Mouse (Mus musculus) megakaryocyte, adult 5-6 weeks (primary cell): ENCODE measurements around the gene Plpp6. TPM values are rescaled to one million over a fixed set of nuclear protein-coding genes. Genes with fewer than 3 reads are reported as not detected.
A peak's percentile ranks its signal among the peaks of the same experiment; 100 is the strongest.
"Not testable (repeated sequence)": the region's sequence is repeated elsewhere in the genome, so short reads cannot be mapped to it uniquely, and the experiment has no call there.

Experiments
- ATAC-seq: 2 replicates; pipeline ENCODE4 v1.8.0; 2016; ENCODE audit warnings: mild to moderate bottlenecking, inconsistent platforms; ENCODE audit not compliant: poor library complexity, severe bottlenecking
- total RNA-seq, 2 experiments: library from RNA; stranded (forward) in 1 of 2; stranded (reverse) in 1 of 2; fragments of 153-499, 151-499 nt in 1 of 2; fragments of 221-1000, 200-1000 nt in 1 of 2; gene quantifications; 2 replicates each; pipeline versions ENCODE4 v1.2.3 to v1.2.4; 2015 to 2017

Plpp6 gene
- total RNA-seq, 2 experiments from 2014 or later, result 7.2 to 16.1 TPM

DNA sequence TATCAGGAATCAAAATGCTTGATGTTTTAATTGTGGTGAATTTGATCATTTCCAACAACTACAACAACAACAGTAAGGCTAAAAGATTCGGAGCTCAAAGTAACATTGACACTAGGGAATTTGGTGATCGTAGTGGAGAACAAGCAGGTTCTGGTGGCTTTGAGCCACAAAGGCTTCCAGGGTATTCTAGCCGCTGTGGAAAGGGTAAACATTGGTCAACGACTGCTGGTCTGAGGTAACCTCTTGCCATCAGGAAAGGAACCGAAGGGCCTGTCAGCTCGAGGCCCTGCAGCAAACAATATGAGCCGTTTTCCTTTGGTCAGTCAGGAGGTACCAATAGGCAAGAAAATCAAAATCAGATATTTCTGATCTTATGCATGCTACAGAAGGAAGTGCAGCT lies 18.9 kb downstream of the Plpp6 start:
- ATAC-seq, result no peak

DNA sequence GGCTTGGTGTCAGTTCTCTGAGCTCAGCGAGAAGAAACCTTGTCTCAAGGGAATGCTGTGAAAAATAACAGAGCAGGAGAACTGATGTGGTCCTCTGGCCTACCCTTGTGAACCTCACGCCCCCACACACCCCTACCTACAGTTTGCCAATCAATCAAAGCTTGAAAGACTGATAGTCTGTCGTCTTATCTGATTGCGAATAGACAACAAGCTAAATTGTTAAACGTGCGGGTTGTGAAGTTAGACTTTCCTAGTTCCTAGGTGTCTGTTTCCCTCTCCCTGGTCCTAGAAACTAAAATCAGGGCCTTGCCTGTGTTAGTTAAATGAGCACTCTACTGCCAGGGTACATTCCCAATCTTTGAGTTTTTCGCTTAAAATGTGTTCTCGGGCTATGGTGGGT lies 25.8 kb downstream of the Plpp6 start:
- no peak for ATAC-seq

DNA sequence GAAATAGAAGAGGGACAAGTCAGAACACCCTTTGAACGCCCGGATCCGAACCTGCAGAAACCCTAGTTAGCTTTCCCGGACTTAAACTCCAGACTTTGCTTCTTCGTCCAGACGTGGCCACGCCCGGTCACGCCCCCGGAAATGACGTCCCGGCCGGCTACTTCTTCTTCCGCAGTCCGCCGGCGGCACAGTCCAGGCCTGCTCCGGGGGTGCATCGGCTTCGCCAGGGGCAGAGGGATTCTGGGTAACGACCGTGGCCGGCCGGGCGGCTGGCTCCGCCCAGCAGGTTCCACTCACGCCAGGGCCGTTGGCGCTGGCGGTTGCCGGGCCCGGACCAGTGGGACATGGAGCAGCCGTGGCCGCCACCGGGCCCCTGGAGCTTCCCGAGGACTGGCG lies 26.4 kb downstream of the Plpp6 start, which contains the start of gene Cdc37l1:
Gene Cdc37l1, plus strand, starts transcription at position 159 of the 396 bp plus-strand sequence.
- peak; percentile 99 for ATAC-seq

DNA sequence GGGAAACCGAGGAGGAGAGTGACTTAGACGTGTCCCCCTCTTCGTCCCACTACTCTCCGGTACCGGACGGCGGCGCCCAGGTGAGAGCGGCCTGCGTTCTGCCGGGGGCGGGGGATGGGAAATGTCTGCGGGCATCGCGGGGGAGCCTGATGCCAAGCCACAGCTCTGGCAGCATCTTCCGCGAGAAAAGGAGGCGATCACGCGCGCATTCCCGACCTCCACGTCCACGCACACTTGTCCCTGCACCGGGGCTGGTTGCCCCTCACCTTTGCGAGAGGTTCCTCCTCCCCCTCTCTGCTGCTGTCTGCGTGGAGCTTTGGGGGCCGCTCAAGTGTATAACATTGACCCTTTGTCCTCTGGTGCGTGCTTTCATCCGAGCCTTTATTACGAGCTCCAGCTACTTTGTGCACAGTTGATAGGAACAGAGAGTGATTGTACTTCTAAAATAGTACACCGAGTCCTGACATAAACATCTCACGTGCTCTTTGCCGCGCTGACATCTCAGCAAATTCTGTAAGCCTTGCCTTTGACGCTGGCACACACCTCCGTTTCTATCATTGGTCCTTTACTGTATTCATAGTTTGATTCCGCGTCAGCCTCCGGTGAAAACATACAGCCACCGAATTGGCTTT lies 27.0 kb downstream of the Plpp6 start:
- ATAC-seq, result peak; percentile 25

DNA sequence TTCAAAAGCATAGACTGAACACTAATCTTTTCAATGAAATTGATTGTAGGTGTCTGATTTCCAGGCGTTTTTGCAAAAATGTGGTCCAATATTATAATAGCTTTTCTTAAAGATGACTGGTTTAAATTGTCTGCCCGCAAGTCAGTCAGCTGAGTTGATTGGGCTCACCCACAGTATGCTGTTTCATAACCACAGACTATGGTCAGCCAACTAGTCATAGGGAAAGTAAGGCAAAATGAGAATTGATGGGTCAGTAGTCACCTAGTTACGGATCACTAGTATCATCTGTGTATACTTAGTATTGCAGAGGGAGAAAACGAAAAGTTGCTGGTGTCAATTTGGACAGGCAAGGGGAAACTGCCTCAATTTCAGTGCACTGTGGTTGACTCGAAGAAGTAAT lies 27.6 kb downstream of the Plpp6 start:
- ATAC-seq, result no peak

DNA sequence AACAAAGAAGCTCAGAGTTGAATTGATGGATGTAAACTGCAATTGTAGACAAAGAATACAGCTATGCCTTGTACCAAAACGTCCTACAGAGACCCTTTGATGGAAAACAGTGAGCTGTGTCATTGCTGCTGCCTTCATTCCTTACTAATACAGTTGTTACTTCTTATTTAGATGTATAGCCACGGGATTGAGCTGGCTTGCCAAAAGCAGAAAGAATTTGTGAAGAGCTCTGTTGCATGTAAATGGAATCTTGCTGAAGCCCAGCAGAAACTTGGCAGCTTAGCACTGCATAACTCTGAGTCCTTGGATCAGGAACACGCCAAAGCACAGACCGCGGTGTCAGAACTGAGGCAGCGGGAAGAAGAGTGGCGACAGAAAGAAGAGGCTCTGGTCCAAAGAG lies 31.1 kb downstream of the Plpp6 start:
- ATAC-seq, result no peak

DNA sequence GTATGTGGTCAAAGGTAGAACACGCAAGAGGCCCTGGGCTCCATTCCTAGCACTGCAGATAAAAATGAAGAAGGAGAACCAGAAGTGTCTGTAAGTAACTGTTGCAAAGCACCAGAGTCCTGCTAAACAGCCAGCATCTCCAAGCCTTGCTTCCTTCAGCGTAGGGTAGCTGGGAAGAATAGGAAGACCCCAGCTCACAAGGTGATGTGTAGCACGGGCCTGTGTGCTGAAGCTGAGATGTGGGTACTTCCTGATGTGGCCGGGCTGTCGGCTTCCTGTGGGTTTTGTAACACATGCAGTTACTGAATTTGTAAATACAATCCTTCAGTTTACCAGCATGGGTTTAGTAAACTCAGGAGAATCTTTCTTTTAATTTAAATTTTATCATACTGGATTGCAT lies 31.6 kb downstream of the Plpp6 start:
- peak; percentile 46; the same call in 1 of the 2 replicates for ATAC-seq

DNA sequence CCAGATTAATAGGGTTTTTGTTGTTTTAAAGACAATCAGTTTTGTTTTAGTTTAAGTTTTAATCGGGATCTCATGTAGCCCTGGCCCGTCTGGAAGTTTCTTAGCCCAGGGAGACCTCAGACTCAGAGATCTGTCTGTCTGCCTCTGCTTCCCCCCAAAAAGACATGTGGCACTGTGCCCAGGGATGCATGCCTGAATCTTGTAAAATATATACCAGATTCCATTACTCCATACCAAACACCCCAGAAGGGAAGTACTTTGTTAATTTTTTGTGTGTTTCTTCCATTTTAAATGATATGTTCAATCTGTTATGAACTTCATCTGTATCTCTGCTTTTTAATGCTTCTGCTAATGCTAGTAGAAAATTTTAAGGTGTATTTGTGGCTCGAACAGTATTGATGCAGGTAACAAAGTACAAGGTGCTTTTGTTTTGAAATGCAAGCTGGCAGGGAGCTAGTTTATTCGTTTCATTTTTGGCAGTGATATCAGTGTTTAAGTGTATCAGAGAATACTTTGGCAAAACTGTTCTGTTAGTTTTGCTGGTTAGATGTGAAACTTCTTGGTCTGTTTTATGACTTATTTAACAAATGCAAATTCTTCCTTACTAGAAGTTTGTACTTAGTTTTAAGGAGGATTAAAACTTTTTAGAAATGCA lies 34.4 kb downstream of the Plpp6 start:
- ATAC-seq, result no peak

DNA sequence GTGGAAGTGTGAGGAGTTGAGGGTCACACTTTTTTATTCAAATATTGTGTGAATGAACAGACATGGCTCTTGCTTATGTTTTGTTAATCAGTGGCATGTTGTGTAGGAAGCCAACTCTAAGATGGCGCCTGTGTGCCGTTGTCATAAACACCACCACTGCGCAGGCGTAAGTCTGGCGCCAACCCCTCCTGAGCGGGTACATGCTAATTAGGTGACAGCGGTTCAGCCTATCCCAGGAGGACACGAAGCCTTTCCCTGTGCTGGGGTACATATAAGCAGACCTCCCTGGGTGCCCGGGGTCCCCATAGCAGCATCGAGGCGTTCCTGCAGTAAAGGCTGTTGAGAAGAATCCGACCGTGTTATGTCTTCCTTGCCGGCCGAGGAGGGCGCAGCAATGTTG lies 36.6 kb downstream of the Plpp6 start:
- ATAC-seq, result not testable (repeated sequence)

DNA sequence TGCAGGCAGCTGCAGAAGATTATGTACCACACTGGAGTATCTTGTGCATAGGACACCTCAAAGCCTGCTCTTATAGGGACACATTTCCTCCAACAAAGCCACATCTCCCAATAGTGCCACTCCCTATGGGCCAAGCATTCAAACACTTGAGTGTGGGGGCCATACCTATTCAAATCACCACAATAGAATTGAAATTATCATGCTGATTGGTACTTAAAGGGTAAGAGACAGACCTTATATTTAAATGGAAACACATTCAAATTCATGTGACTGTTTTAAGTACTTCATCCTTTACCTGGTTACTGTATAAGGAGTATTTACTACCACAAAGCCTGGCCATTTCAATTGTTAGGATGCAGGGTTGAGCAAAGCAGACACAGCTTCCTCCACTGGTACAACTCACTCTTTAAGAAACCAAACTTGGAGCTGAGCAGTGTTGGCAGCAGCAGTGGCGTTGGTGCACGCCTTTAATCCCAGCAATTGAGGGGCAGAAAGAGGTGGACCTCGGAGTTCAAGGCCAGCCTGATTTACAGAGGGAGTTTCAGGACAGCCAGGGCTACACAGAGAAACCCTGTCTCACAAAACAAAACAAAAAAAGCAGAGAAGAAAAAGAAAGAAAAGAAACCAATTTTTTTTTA lies 44.4 kb downstream of the Plpp6 start:
- ATAC-seq, result no peak

DNA sequence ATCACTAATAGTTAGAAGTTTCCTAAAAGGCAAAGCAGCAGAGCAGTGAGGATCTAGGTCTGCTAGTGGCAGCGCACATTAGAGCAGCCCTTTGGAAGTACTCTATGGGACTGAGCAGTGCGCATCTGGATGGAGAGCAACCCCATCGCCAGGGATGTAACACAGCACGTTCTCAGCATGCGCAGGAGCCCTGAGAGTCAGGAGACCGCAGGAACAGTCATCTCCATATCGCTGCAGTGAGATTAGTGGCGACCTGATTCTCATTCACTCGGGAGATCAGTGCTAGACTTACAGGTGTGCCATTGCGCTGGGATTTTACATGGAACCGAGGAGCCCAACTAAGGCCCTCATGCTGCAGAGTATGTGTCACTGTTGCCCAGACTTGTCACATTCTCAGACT lies 45.3 kb downstream of the Plpp6 start:
- ATAC-seq, result no peak

DNA sequence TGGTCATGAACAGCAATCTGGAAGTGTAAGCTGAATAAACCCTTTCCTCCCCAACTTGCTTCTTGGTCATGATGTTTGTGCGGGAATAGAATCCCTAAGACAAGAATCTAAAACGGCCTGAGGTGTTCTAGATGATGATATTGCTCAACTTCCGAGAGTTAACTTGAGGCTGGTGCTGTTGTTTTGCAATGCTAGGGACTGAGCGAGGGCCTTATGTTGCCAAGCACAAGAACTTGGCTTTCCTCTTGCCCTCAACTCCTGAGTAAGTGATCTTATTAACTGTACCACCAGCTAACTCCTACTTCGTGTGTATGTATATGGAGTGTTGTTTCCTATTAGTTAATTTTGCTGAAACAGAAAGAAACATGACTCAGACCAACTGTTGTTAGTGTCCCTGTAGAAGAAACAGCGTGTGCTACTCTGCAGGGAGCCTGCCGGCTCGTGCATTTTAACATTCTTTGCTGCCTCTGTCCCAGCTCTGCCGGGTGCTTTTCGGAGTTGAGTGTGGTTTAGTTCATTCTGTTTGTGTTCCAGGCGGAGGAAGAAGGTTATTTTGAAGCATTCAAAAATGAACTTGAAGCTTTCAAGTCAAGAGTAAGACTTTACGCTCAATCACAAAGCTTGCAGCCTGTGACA lies 47.7 kb downstream of the Plpp6 start:
- ATAC-seq, result no peak

DNA sequence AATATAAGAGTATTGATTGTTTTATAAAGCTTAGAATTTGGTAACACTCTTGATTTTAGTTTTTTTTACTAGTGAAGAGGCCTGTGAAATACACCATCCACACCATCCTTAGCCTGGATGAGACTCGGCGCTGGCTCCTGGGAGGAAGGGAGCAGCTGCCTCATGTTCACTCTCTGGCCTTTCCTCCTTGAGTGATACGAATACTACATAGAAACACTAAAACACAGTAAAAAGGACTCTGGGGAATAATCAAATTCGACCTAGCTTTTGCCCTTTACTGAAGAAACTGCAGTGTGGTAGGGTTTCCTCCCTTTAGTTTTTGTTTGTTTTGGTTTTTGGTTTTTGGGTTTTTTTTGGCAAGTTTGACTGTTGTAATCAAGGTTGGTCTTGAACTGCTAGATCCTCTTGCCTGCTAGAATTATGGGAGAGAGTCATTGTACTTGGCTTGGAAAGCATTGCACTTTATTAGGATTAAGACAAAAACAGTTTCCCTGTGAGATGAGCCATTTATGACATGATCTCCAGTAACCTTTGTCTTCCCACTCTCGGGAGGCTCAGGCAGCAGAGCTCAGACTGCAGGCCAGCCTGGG lies 50.8 kb downstream of the Plpp6 start:
- ATAC-seq, result no peak

DNA sequence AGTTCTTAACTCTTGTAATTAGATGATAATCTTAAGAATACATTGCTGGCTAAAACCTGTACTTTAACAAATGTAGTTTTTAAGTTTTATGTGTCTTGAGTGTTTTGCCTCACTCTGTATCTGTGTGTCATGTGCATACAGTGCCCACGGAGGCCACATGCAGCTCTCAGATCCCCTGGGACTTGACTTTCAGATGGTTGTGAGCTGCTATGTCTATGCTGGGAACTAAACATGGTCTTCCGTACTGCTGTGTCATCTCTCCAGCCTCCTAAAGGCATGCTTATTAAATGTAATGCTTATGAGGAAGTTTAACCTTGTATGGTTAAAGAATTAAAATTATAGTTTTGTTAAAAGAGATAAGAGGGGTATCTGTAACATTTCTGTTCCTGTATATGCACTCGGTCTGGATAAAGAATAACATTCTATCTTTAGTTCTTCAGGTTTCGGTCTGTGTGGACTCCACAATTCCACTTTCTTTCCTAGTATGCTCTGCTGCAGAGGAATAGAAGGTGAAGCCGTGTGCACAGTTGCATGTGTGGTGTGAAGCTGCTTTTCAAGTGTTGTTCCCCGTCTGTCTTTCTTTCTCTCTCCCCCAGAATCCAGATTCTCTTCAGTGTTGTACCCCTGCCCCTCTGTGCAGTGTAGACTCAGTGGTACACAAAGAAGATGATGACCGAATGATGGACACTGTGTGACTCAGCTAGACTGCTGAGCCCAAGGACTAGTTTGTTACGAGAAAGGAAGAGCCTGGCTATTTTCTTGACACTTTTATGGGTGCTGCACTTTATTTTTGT lies 51.9 kb downstream of the Plpp6 start:
- no peak for ATAC-seq

DNA sequence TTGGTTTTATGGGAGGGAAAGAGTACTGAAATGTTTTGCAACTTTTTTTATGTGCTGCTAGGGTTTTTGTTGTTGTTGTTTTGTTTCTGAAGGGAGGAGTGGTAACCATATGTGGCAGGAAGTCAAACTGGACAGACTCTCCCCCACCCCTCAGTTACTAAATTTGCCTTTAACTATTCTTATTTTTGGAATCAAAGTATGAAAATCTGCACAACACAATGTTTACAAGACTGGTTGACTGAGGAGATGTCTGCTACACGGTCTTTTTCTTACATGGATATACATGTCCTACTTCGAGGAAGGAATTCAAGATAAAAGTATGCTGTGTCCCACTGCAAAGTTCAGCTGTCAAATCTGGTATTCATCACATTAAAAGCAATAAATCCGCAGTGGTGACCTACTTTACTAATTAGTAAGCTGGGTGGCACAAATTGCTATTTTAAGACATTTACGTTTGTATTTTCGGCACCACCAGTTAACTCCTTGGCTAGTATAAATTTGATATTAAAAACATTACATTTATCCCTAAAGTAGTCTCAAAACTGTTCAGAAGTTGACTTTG lies 52.5 kb downstream of the Plpp6 start:
- no peak for ATAC-seq

Other genes starting within 250 kb of the Plpp6 start
- gene Slc1a1, start 128.9 kb upstream of the Plpp6 start, total RNA-seq (2015), result not detected in 2 replicates
- gene Slc1a1, start 128.9 kb upstream of the Plpp6 start, total RNA-seq (2017), result not detected in 2 replicates
- gene 4430402I18Rik, start 3.8 kb downstream of the Plpp6 start, total RNA-seq (2015), result 0.11 TPM in 1 of 2 replicates, not detected in the other
- gene 4430402I18Rik, start 3.8 kb downstream of the Plpp6 start, total RNA-seq (2017), result 0.11 TPM in 1 of 2 replicates, not detected in the other
- gene Cdc37l1, start 26.4 kb downstream of the Plpp6 start, total RNA-seq (2015), result 25.6 and 33.3 TPM in 2 replicates
- 28.3 and 39.9 TPM in 2 replicates for gene Cdc37l1, start 26.4 kb downstream of the Plpp6 start, total RNA-seq (2017)
- 27.2 and 30.7 TPM in 2 replicates for gene Ak3, start 84.0 kb downstream of the Plpp6 start, total RNA-seq (2015)
- 18.2 and 19.5 TPM in 2 replicates for gene Ak3, start 84.0 kb downstream of the Plpp6 start, total RNA-seq (2017)
- 3.2 and 5.0 TPM in 2 replicates for gene Rcl1, start 137.4 kb downstream of the Plpp6 start, total RNA-seq (2015)
- gene Rcl1, start 137.4 kb downstream of the Plpp6 start, total RNA-seq (2017), result 11.7 TPM in 2 replicates